Mouse (Mus musculus): Measurements from ENCODE around the gene Eef1akmt1. TPM values are rescaled to one million over a fixed set of nuclear protein-coding genes. Genes with fewer than 3 reads are reported as not detected.

Gene Eef1akmt1
- polyA plus RNA-seq, 1 experiment from 2014 or later = 132 TPM

GRCm38 (mm10) chr14:57540683-57541082, 30.7 kb downstream of the Eef1akmt1 start:
- Histone ChIP-seq H3K4me3 (ENCODE audit: low read depth, low read length) (no peak overlapping the region), H3K4me1 (ENCODE audit: control insufficient read depth, insufficient read depth, low read length) (peaks cover 18% of the 10 kb centered on the region), H3K36me3 (ENCODE audit: control insufficient read depth, insufficient read depth, low read length) (no peaks in the 10 kb centered on the region), H3K27ac (ENCODE audit: low read depth, low read length) (no peak overlapping the region), H3K9ac (ENCODE audit: low read length) (no peak overlapping the region), H3K4me2 (ENCODE audit: low read length) (no peak overlapping the region), H3K9me3 (replicated peaks; ENCODE audit: control insufficient read depth, low read length) (no peaks in the 10 kb centered on the region), H3K27me3 (replicated peaks; ENCODE audit: control insufficient read depth, insufficient read depth, low read length) (no peaks in the 10 kb centered on the region)
- DNase-seq (ENCODE audit: low spot score) = no peak
- ATAC-seq = no peak
- 87% methylated on average over 11 of the region's 11 CpGs for WGBS

DNA sequence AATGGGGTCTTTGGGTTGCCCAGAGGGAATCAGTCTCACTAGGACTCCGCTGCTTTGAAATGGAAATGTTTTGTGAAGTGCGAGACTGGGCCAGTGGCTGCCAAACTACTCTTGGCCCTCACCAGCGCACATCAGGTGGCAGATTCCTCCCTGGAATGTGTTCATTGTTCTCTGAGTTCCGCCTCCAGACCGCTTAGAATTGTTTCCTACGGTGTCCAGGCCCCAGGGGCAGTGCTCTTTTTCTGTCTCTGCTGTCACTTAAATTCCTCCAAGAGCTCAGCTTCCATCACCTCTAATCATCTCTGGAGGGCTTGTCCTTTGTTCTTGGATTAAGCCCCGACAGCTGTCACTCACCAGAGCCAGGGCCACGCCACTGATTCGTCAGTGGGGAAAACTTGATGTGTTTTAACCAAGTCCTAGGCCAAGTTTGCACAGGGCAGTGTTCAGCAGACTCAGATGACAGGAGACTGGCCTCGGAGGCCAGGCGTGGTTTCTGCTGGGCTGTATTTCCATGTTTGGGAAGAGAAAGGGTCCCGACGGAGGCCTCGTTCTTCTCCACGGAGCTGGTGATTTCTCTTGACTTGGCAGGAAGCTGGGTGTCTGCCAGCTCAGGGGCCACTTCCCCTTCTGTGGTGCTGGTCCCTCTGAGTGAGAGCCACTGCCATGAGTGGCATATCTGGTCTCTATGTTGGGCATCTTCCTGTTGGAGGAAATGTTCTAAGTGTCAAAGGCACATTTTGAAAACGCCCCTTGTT, 34.0 kb downstream of the Eef1akmt1 start:
- DNase-seq (ENCODE audit: low spot score) = peak; percentile 68
- 6% methylated on average over 16 of the region's 16 CpGs for WGBS

GRCm38 (mm10) chr14:57536820-57537219, 34.6 kb downstream of the Eef1akmt1 start:
- no peaks in the 10 kb centered on the region for H3K9me3 ChIP-seq (replicated peaks; ENCODE audit: control insufficient read depth, low read length)
- ATAC-seq (no peak), DNase-seq (ENCODE audit: low spot score) (no peak)
- H3K9ac ChIP-seq (ENCODE audit: low read length) = no peak overlapping the region
- no peaks in the 10 kb centered on the region for H3K27me3 ChIP-seq (replicated peaks; ENCODE audit: control insufficient read depth, insufficient read depth, low read length)
- no peaks in the 10 kb centered on the region for H3K36me3 ChIP-seq (ENCODE audit: control insufficient read depth, insufficient read depth, low read length)
- H3K27ac ChIP-seq (ENCODE audit: low read depth, low read length) = no peak overlapping the region
- H3K4me3 ChIP-seq (ENCODE audit: low read depth, low read length) = no peak overlapping the region
- 31% methylated on average over 9 of the region's 9 CpGs for WGBS
- H3K4me1 ChIP-seq (ENCODE audit: control insufficient read depth, insufficient read depth, low read length) = peaks cover 34% of the 10 kb centered on the region
- H3K4me2 ChIP-seq (ENCODE audit: low read length) = no peak overlapping the region

More for the DNA sequence above, 34.0 kb downstream of the Eef1akmt1 start:
- Histone ChIP-seq H3K36me3 (ENCODE audit: control insufficient read depth, insufficient read depth, low read length) (no peaks in the 10 kb centered on the region), H3K27me3 (replicated peaks; ENCODE audit: control insufficient read depth, insufficient read depth, low read length) (no peaks in the 10 kb centered on the region), H3K4me3 (ENCODE audit: low read depth, low read length) (no peak overlapping the region), H3K27ac (ENCODE audit: low read depth, low read length) (peak overlapping the region; percentile 61; the same call in 1 of the 2 replicates), H3K9me3 (replicated peaks; ENCODE audit: control insufficient read depth, low read length) (no peaks in the 10 kb centered on the region), H3K4me1 (ENCODE audit: control insufficient read depth, insufficient read depth, low read length) (peaks cover 34% of the 10 kb centered on the region), H3K9ac (ENCODE audit: low read length) (no peak overlapping the region), H3K4me2 (ENCODE audit: low read length) (0 out of 2 replicates have a peak overlapping the region, but pooled peaks have one; percentile 23)
- peak; percentile 38 for ATAC-seq

GRCm38 (mm10) chr14:57535646-57536045, 35.8 kb downstream of the Eef1akmt1 start:
- Histone ChIP-seq H3K9ac (ENCODE audit: low read length) (no peak overlapping the region), H3K27me3 (replicated peaks; ENCODE audit: control insufficient read depth, insufficient read depth, low read length) (no peaks in the 10 kb centered on the region), H3K36me3 (ENCODE audit: control insufficient read depth, insufficient read depth, low read length) (no peaks in the 10 kb centered on the region), H3K4me1 (ENCODE audit: control insufficient read depth, insufficient read depth, low read length) (peaks cover 34% of the 10 kb centered on the region), H3K27ac (ENCODE audit: low read depth, low read length) (no peak overlapping the region), H3K4me3 (ENCODE audit: low read depth, low read length) (no peak overlapping the region), H3K9me3 (replicated peaks; ENCODE audit: control insufficient read depth, low read length) (no peaks in the 10 kb centered on the region), H3K4me2 (ENCODE audit: low read length) (no peak overlapping the region)
- ATAC-seq = 0 out of 2 replicates have a peak, but pooled peaks have one; percentile 14
- DNase-seq (ENCODE audit: low spot score) = peak; percentile 65
- WGBS = 23% methylated on average over 6 of the region's 6 CpGs

DNA sequence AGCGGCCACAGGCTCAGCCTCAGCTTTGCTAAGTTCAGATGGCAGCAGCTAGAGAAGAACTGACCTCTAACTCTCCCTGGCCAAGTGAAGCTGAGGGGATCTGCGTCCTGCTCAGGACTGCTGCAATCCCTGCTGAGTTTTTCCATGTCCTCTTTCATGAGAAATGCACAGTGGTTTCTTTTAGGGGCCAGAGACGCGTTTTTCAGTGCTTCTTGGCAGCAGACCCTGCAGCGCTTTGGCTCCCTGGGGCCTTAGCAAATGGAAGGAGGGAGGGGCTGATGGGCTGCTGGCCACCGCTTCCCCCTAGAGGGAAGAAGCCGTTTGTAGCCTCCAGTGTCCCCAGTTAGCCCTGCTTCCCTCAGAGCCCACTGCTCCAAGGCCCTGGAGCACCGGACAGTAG, 36.5 kb downstream of the Eef1akmt1 start:
- peak; percentile 49; the same call in 1 of the 2 replicates for ATAC-seq
- peak; percentile 69 for DNase-seq (ENCODE audit: low spot score)
- Histone ChIP-seq H3K36me3 (ENCODE audit: control insufficient read depth, insufficient read depth, low read length) (no peaks in the 10 kb centered on the region), H3K27ac (ENCODE audit: low read depth, low read length) (peak overlapping the region; percentile 48; the same call in 1 of the 2 replicates), H3K9ac (ENCODE audit: low read length) (no peak overlapping the region), H3K4me1 (ENCODE audit: control insufficient read depth, insufficient read depth, low read length) (peaks cover 34% of the 10 kb centered on the region), H3K4me3 (ENCODE audit: low read depth, low read length) (no peak overlapping the region), H3K9me3 (replicated peaks; ENCODE audit: control insufficient read depth, low read length) (no peaks in the 10 kb centered on the region), H3K4me2 (ENCODE audit: low read length) (peak overlapping the region; percentile 20; the same call in 1 of the 2 replicates), H3K27me3 (replicated peaks; ENCODE audit: control insufficient read depth, insufficient read depth, low read length) (no peaks in the 10 kb centered on the region)
- 5% methylated on average over 8 of the region's 8 CpGs for WGBS

GRCm38 (mm10) chr14:57534346-57534745, 37.1 kb downstream of the Eef1akmt1 start:
- no peak overlapping the region for H3K27ac ChIP-seq (ENCODE audit: low read depth, low read length)
- no peak for ATAC-seq
- no peak overlapping the region for H3K9ac ChIP-seq (ENCODE audit: low read length)
- H3K4me1 ChIP-seq (ENCODE audit: control insufficient read depth, insufficient read depth, low read length) = peaks cover 34% of the 10 kb centered on the region
- no peak overlapping the region for H3K4me2 ChIP-seq (ENCODE audit: low read length)
- no peaks in the 10 kb centered on the region for H3K36me3 ChIP-seq (ENCODE audit: control insufficient read depth, insufficient read depth, low read length)
- H3K27me3 ChIP-seq (replicated peaks; ENCODE audit: control insufficient read depth, insufficient read depth, low read length) = no peaks in the 10 kb centered on the region
- DNase-seq (ENCODE audit: low spot score) = peak; percentile 27
- WGBS = 9% methylated on average over 5 of the region's 5 CpGs
- H3K4me3 ChIP-seq (ENCODE audit: low read depth, low read length) = no peak overlapping the region
- no peaks in the 10 kb centered on the region for H3K9me3 ChIP-seq (replicated peaks; ENCODE audit: control insufficient read depth, low read length)

DNA sequence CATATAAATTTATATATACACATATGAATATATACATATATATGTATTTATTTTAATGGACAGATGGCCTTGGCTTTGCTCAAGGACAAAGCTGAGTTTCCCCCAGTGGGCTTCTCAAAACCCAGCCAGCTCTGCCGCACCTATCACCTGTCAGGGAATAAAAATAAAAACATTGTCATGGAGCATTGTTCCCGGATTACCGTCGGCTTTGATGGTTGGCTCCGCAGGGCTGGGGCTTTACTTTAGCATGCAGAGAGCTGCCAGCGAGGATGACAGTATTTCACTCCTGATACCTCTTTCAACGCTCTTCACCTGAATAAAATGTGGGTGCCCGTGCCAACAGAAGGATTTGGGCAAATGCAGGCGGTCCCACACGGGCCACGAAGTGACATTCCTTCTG, 37.6 kb downstream of the Eef1akmt1 start:
- Histone ChIP-seq H3K4me1 (ENCODE audit: control insufficient read depth, insufficient read depth, low read length) (peaks cover 34% of the 10 kb centered on the region), H3K9me3 (replicated peaks; ENCODE audit: control insufficient read depth, low read length) (no peaks in the 10 kb centered on the region), H3K27ac (ENCODE audit: low read depth, low read length) (no peak overlapping the region), H3K4me3 (ENCODE audit: low read depth, low read length) (no peak overlapping the region), H3K4me2 (ENCODE audit: low read length) (no peak overlapping the region), H3K36me3 (ENCODE audit: control insufficient read depth, insufficient read depth, low read length) (no peaks in the 10 kb centered on the region), H3K27me3 (replicated peaks; ENCODE audit: control insufficient read depth, insufficient read depth, low read length) (no peaks in the 10 kb centered on the region), H3K9ac (ENCODE audit: low read length) (no peak overlapping the region)
- no peak for DNase-seq (ENCODE audit: low spot score)
- WGBS = 18% methylated on average over 11 of the region's 11 CpGs
- ATAC-seq = no peak

DNA sequence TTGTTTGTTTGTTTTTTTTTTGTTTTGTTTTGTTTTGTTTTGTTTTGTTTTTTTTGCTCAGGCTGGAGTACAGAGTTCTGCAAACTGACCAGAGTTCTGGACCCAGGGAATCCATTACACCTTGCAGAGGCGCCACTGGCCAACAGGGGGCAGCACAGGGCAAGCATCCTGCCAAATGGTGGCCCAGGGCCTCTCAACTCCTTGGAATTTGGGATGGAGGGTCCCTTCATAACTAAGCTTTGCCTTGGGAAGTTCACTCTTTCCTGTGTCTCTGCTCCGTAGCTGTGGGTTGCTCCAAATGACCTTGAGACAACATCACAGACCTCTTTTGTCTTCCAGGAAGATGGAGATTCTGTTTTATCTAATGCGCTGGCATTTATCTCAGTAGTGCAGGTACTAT, 38.2 kb downstream of the Eef1akmt1 start:
- WGBS = 38% methylated on average over 3 of the region's 3 CpGs
- no peaks in the 10 kb centered on the region for H3K36me3 ChIP-seq (ENCODE audit: control insufficient read depth, insufficient read depth, low read length)
- H3K4me3 ChIP-seq (ENCODE audit: low read depth, low read length) = no peak overlapping the region
- H3K4me1 ChIP-seq (ENCODE audit: control insufficient read depth, insufficient read depth, low read length) = peaks cover 34% of the 10 kb centered on the region
- DNase-seq (ENCODE audit: low spot score) (peak; percentile 29), ATAC-seq (no peak)
- H3K9ac ChIP-seq (ENCODE audit: low read length) = no peak overlapping the region
- H3K27me3 ChIP-seq (replicated peaks; ENCODE audit: control insufficient read depth, insufficient read depth, low read length) = no peaks in the 10 kb centered on the region
- no peak overlapping the region for H3K4me2 ChIP-seq (ENCODE audit: low read length)
- H3K9me3 ChIP-seq (replicated peaks; ENCODE audit: control insufficient read depth, low read length) = no peaks in the 10 kb centered on the region
- no peak overlapping the region for H3K27ac ChIP-seq (ENCODE audit: low read depth, low read length)

GRCm38 (mm10) chr14:57532577-57532976, 38.8 kb downstream of the Eef1akmt1 start:
- ATAC-seq (no peak), DNase-seq (ENCODE audit: low spot score) (no peak)
- H3K36me3 ChIP-seq (ENCODE audit: control insufficient read depth, insufficient read depth, low read length) = no peaks in the 10 kb centered on the region
- H3K9ac ChIP-seq (ENCODE audit: low read length) = no peak overlapping the region
- 94% methylated on average over 3 of the region's 3 CpGs for WGBS
- H3K9me3 ChIP-seq (replicated peaks; ENCODE audit: control insufficient read depth, low read length) = no peaks in the 10 kb centered on the region
- H3K4me2 ChIP-seq (ENCODE audit: low read length) = no peak overlapping the region
- H3K4me3 ChIP-seq (ENCODE audit: low read depth, low read length) = no peak overlapping the region
- H3K27ac ChIP-seq (ENCODE audit: low read depth, low read length) = no peak overlapping the region
- H3K4me1 ChIP-seq (ENCODE audit: control insufficient read depth, insufficient read depth, low read length) = peaks cover 28% of the 10 kb centered on the region
- no peaks in the 10 kb centered on the region for H3K27me3 ChIP-seq (replicated peaks; ENCODE audit: control insufficient read depth, insufficient read depth, low read length)

Data from forebrain, embryonic 14.5 days (tissue).